Mouse (Mus musculus) kidney, embryonic 16.5 days (tissue): ENCODE data around the gene Scgb1a1. TPM values are rescaled to one million over a fixed set of nuclear protein-coding genes. Genes with fewer than 3 reads are reported as not detected.

Source experiments
- ATAC-seq: fragments of 200-750 bp; cut with Nextera tagmentation; 2 replicates; pipeline ENCODE4 v1.8.0; 2017; ENCODE audit warnings: moderate TSS enrichment; ENCODE audit not compliant: low FRiP score, low TSS enrichment
- H3K27ac ChIP-seq: fragments of 300-500 bp; sonication (generic); 2 replicates; pipeline ENCODE4 v1.5.1; 2014; ENCODE audit warnings: low read length
- H3K27me3 ChIP-seq: fragments of 300-500 bp; sonication (generic); 2 replicates; pipeline ENCODE4 v1.6.1; 2014; ENCODE audit warnings: low read length, control low read depth, mixed read lengths; ENCODE audit not compliant: insufficient read depth
- H3K36me3 ChIP-seq: fragments of 300-500 bp; sonication (generic); 2 replicates; pipeline ENCODE4 v1.6.1; 2014; ENCODE audit warnings: low read length, control low read depth, mixed read lengths; ENCODE audit not compliant: insufficient read depth
- H3K4me1 ChIP-seq: fragments of 300-500 bp; sonication (generic); 2 replicates; pipeline ENCODE4 v1.6.1; 2014; ENCODE audit warnings: low read length, control low read depth, mixed read lengths; ENCODE audit not compliant: insufficient read depth
- H3K4me2 ChIP-seq: fragments of 300-500 bp; sonication (generic); replicated peaks from 2 replicates; pipeline ENCODE4 v1.6.1; 2014; ENCODE audit warnings: low read depth, low read length
- H3K4me3 ChIP-seq: fragments of 300-500 bp; sonication (generic); 2 replicates; pipeline ENCODE4 v1.5.1; 2014; ENCODE audit warnings: mild to moderate bottlenecking, low read length
- H3K9ac ChIP-seq: fragments of 300-500 bp; sonication (generic); replicated peaks from 2 replicates; pipeline ENCODE4 v1.6.1; 2014; ENCODE audit warnings: low read length
- H3K9me3 ChIP-seq: fragments of 300-500 bp; sonication (generic); 2 replicates; pipeline ENCODE4 v1.6.1; 2016; ENCODE audit warnings: low read length, control low read depth
- whole genome bisulfite sequencing: fragments of 180-500 bp; shearing (Covaris S2); extraction: QIAGEN DNeasy Blood & Tissue Kit; methylation state at CpG from one replicate; pipeline ENCODE4 v1.1.7; 2014; 5-methylcytosine and 5-hydroxymethylcytosine counted together
- polyA plus RNA-seq: library from polyadenylated mRNA; unstranded; fragments of >200 nt; fragmentation: Nextera tagmentation; extraction: Ambion mirVana; gene quantifications from 2 replicates; pipeline ENCODE4 v1.2.1, GENCODE M21; 2015

The Scgb1a1 gene
- polyA plus RNA-seq, 1 experiment from 2014 or later, result 0.76 TPM

GRCm38 (mm10) chr19:9117275-9117674 lies 29.5 kb upstream of the Scgb1a1 start:
- no peak for ATAC-seq
- 82% methylated on average over 5 of the region's 5 CpGs for WGBS
- peaks cover 15% of the 10 kb centered on the region for H3K36me3 ChIP-seq
- no peaks in the 10 kb centered on the region for H3K9me3 ChIP-seq
- H3K4me2 ChIP-seq, result no peak overlapping the region
- H3K4me1 ChIP-seq, result no peaks in the 10 kb centered on the region
- no peak overlapping the region for H3K4me3 ChIP-seq
- H3K27me3 ChIP-seq, result no peaks in the 10 kb centered on the region
- H3K9ac ChIP-seq, result no peak overlapping the region
- H3K27ac ChIP-seq, result no peak overlapping the region

GRCm38 (mm10) chr19:9116268-9116667 lies 28.5 kb upstream of the Scgb1a1 start:
- WGBS, result 72% methylated on average over 4 of the region's 4 CpGs
- Histone ChIP-seq H3K4me1 (no peaks in the 10 kb centered on the region), H3K27me3 (no peaks in the 10 kb centered on the region), H3K9ac (no peak overlapping the region), H3K4me3 (no peak overlapping the region), H3K36me3 (peaks cover 15% of the 10 kb centered on the region), H3K27ac (no peak overlapping the region), H3K4me2 (no peak overlapping the region), H3K9me3 (no peaks in the 10 kb centered on the region)
- no peak for ATAC-seq

GRCm38 (mm10) chr19:9112043-9112442 lies 24.3 kb upstream of the Scgb1a1 start:
- Histone ChIP-seq H3K4me3 (no peak overlapping the region), H3K27ac (no peak overlapping the region), H3K4me1 (peaks cover 4% of the 10 kb centered on the region), H3K4me2 (no peak overlapping the region), H3K36me3 (peaks cover 11% of the 10 kb centered on the region), H3K9me3 (no peaks in the 10 kb centered on the region), H3K9ac (no peak overlapping the region), H3K27me3 (no peaks in the 10 kb centered on the region)
- ATAC-seq, result no peak
- WGBS, result 61% methylated on average over 8 of the region's 8 CpGs

GRCm38 (mm10) chr19:9110182-9110869 lies 22.6 kb upstream of the Scgb1a1 start:
- no peak overlapping the region for H3K4me2 ChIP-seq
- H3K9me3 ChIP-seq, result no peaks in the 10 kb centered on the region
- no peaks in the 10 kb centered on the region for H3K27me3 ChIP-seq
- no peak overlapping the region for H3K9ac ChIP-seq
- peak; percentile 90 for ATAC-seq
- no peak overlapping the region for H3K27ac ChIP-seq
- H3K4me3 ChIP-seq, result no peak overlapping the region
- peaks cover 6% of the 10 kb centered on the region for H3K36me3 ChIP-seq
- 49% methylated on average over 4 of the region's 4 CpGs for WGBS
- H3K4me1 ChIP-seq, result peaks cover 9% of the 10 kb centered on the region

GRCm38 (mm10) chr19:9108536-9108935 lies 20.8 kb upstream of the Scgb1a1 start:
- no peak overlapping the region for H3K4me3 ChIP-seq
- ATAC-seq, result no peak
- no peak overlapping the region for H3K4me2 ChIP-seq
- H3K27me3 ChIP-seq, result no peaks in the 10 kb centered on the region
- no peak overlapping the region for H3K27ac ChIP-seq
- H3K9me3 ChIP-seq, result no peaks in the 10 kb centered on the region
- 91% methylated on average over 1 of the region's 1 CpGs for WGBS
- H3K4me1 ChIP-seq, result peaks cover 9% of the 10 kb centered on the region
- peaks cover 6% of the 10 kb centered on the region; the same call in 1 of the 2 replicates for H3K36me3 ChIP-seq
- no peak overlapping the region for H3K9ac ChIP-seq

- ATAC-seq, result no peak; the same call in 1 of the 2 replicates
- Histone ChIP-seq H3K9me3 (no peaks in the 10 kb centered on the region), H3K4me1 (peaks cover 9% of the 10 kb centered on the region), H3K27me3 (no peaks in the 10 kb centered on the region), H3K4me3 (no peak overlapping the region), H3K36me3 (no peaks in the 10 kb centered on the region), H3K27ac (peak overlapping the region; percentile 54; the same call in 1 of the 2 replicates), H3K9ac (no peak overlapping the region), H3K4me2 (no peak overlapping the region)
- WGBS, result 63% methylated on average over 1 of the region's 1 CpGs
Observed at GRCm38 (mm10) chr19:9107379-9107755, 19.6 kb upstream of the Scgb1a1 start.

- no peaks in the 10 kb centered on the region for H3K27me3 ChIP-seq
- no peaks in the 10 kb centered on the region for H3K36me3 ChIP-seq
- WGBS, result 39% methylated on average over 4 of the region's 4 CpGs
- no peak overlapping the region for H3K4me2 ChIP-seq
- peaks cover 9% of the 10 kb centered on the region for H3K4me1 ChIP-seq
- H3K27ac ChIP-seq, result peak overlapping the region; percentile 54
- no peak overlapping the region for H3K4me3 ChIP-seq
- ATAC-seq, result peak; percentile 60; the same call in 1 of the 2 replicates
- H3K9ac ChIP-seq, result 0 out of 2 replicates have a peak overlapping the region, but pooled peaks have one; percentile 12
- no peaks in the 10 kb centered on the region for H3K9me3 ChIP-seq
Observed at GRCm38 (mm10) chr19:9106751-9107378, 19.1 kb upstream of the Scgb1a1 start.

- Histone ChIP-seq H3K4me2 (no peak overlapping the region), H3K4me3 (no peak overlapping the region), H3K9me3 (no peaks in the 10 kb centered on the region), H3K27me3 (no peaks in the 10 kb centered on the region), H3K4me1 (peaks cover 9% of the 10 kb centered on the region), H3K36me3 (no peaks in the 10 kb centered on the region), H3K9ac (0 out of 2 replicates have a peak overlapping the region, but pooled peaks have one; percentile 12), H3K27ac (peak overlapping the region; percentile 54; the same call in 1 of the 2 replicates)
- no peak for ATAC-seq
- WGBS, result 75% methylated on average over 5 of the region's 5 CpGs
Observed at GRCm38 (mm10) chr19:9106096-9106495, 18.3 kb upstream of the Scgb1a1 start.

GRCm38 (mm10) chr19:9105101-9105685 lies 17.4 kb upstream of the Scgb1a1 start:
- Histone ChIP-seq H3K9ac (no peak overlapping the region), H3K9me3 (no peaks in the 10 kb centered on the region), H3K36me3 (no peaks in the 10 kb centered on the region), H3K4me1 (peaks cover 9% of the 10 kb centered on the region), H3K27me3 (no peaks in the 10 kb centered on the region), H3K4me3 (no peak overlapping the region), H3K27ac (no peak overlapping the region), H3K4me2 (no peak overlapping the region)
- WGBS, result 72% methylated on average over 3 of the region's 3 CpGs
- ATAC-seq, result no peak

GRCm38 (mm10) chr19:9103986-9104385 lies 16.2 kb upstream of the Scgb1a1 start:
- H3K4me2 ChIP-seq, result no peak overlapping the region
- no peaks in the 10 kb centered on the region for H3K9me3 ChIP-seq
- WGBS, result 74% methylated on average over 4 of the region's 4 CpGs
- no peak for ATAC-seq
- no peak overlapping the region for H3K27ac ChIP-seq
- H3K4me1 ChIP-seq, result peaks cover 9% of the 10 kb centered on the region
- no peak overlapping the region for H3K9ac ChIP-seq
- H3K4me3 ChIP-seq, result no peak overlapping the region
- H3K27me3 ChIP-seq, result no peaks in the 10 kb centered on the region
- H3K36me3 ChIP-seq, result no peaks in the 10 kb centered on the region
